Mouse (Mus musculus) kidney, postnatal 25 days (tissue): ENCODE results near the gene Rfx3.
A peak's percentile ranks its signal among the peaks of the same experiment; 100 is the strongest.

ENCODE experiments used
- DNase-seq, 2 experiments: peaks; one replicate each; pipeline ENCODE4 v3.0.0; 2021; ENCODE audit warnings: mixed read lengths in 2 of 2

The Rfx3 gene

GRCm38 (mm10) chr19:28010471-28011395, at the start of gene Rfx3:
TSS of gene Rfx3 (minus strand) at chr19:28011166.
- peak; percentile 49 to 75 for DNase-seq

DNA sequence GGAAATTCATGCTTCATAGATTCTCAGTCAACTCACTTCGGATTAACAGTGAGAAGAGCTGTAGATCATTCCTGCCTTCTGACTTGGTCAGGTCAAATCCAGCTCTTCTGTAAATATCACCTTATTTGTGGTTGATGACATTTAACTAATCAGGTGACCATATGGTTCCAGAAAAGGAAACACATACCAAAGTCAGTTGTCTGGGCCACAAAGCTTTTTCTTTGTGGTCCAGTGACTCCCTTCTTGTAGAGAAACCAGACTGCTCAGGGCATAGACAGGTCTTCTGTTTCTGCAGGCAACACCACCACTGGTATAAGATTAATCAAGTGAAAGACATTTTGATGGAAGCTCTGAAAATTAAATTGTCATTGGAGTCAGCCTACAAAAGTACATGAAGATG, 41.1 kb upstream of the Rfx3 start:
- DNase-seq, result no peak

DNA sequence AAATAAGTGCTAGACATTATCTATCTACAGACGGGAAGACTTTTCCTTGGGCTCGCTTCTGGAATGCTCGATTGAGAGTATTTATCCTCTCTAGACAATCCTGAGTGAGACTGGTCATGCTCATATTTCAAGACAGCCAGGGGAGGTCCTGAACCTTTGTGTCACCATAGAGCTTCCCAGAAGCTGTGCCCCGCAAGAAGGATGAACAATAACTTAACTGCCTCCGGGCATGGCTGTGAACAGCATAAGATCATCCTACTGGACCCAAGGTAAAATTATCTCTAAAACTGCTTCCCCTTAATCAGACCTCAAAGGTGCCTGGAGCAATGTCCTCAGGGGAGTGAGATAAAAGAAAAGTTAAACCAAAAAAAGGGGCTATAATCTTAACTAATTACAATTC, 40.6 kb upstream of the Rfx3 start:
- DNase-seq, result no peak

DNA sequence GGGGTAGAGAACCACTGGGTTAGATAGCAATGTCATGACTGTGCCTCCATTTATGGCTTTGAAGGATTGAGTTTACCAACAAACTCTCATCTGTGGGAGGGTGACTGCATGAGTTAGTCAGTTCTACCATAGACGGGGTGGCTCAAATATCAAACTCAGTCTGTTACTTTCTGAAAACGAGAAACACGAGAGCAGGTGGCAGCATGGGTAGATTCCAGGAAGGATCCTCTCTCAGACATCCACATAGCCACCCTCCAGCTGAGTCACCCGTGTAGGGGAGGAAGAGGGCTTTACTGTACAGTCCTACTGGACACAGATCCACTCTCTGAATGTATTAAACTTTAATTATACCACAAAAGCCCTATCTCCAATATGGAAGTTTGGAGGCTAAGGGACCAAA, 38.3 kb upstream of the Rfx3 start:
- DNase-seq, result no peak

- DNase-seq, result no peak
Observed at GRCm38 (mm10) chr19:28046806-28047205, 35.8 kb upstream of the Rfx3 start.

GRCm38 (mm10) chr19:28044950-28045349, 34.0 kb upstream of the Rfx3 start:
- DNase-seq, result no peak

GRCm38 (mm10) chr19:28011718-28012499, 943 bp upstream of the Rfx3 start:
- peak in 1 of 2 experiments; percentile 59 for DNase-seq

DNA sequence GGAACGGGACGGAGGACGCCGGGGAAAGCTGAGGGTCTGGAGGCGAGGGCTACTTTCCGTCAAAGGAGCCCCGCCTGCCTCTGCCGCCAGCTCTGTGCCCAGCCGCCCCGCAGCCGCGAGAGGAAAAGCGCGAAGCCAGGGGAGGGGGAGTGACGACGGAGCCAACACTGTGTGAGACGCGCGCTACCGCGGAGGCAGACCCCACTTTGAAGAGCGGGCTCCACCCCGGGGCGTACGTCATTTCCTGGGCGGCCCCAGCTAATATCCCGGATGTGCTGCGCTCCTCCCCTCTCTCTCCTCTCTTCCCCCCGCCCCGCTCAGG, 391 bp upstream of the Rfx3 start:
- DNase-seq, result peak; percentile 95 to 97

- peak; percentile 14 to 35 for DNase-seq
Observed at GRCm38 (mm10) chr19:28009587-28010281, 1.2 kb downstream of the Rfx3 start.

DNA sequence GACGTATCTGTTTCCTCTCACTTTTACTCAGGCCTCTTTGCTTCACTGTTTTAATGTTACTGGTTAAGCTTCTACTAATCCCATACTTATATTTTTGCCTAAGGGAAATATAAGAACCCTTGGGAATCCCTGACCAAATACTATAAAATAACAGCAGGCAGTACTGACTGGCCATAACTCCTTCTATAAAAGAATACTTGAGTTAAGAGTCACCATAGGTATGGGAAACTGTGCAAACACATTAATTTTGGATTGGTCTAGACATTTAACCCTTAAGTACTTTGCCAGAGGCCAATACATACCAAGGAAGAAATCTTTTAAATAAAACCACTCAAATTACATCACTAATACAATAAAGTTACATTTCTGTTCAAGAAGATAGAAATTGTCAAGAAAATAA, 6.8 kb downstream of the Rfx3 start:
- no peak for DNase-seq

- DNase-seq, result no peak
Observed at GRCm38 (mm10) chr19:28003474-28003873, 7.5 kb downstream of the Rfx3 start.

GRCm38 (mm10) chr19:28002708-28003107, 8.3 kb downstream of the Rfx3 start:
- DNase-seq, result no peak

GRCm38 (mm10) chr19:27992800-27993199, 18.2 kb downstream of the Rfx3 start:
- DNase-seq, result no peak

DNA sequence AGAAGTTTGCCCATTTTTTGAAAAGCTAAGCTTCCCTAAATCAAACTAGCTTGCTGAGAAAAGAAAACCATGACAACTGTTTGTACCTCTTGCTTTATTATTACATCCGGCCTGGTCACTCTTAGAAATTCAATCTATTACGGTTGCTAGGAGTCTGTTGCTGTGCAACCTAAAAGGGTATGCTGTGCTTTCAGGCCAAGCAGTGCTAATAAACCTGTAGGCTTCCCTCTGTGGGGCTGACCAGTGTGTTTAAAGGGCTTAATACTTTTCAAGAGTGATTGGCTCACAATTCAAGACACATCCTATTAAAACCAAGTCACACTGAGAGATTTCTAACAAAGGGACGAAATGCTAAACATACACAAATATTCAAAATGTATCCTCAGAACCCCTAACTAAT, 22.2 kb downstream of the Rfx3 start:
- DNase-seq, result no peak

GRCm38 (mm10) chr19:27967590-27967989, 43.4 kb downstream of the Rfx3 start:
- no peak for DNase-seq

DNA sequence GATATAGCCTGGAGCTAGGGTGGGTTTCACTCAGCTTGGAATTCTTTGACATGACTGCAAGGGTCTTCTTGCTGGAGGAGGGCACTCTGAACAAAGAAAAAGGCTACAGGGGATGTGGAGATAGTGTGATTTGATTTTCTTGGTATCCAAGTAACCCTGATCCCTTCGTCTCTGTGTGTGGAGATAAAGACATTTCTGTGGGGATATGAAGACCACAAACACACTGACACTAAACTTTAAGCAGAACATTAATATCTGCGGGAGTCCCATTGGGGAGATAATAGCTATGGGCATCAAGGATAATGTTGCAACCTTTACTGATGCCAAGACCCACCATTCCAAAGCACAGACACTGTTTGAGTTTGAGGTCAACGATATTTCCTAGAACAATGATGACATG, 49.7 kb downstream of the Rfx3 start:
- no peak for DNase-seq

GRCm38 (mm10) chr19:27935453-27935852, 75.5 kb downstream of the Rfx3 start:
- no peak for DNase-seq

DNA sequence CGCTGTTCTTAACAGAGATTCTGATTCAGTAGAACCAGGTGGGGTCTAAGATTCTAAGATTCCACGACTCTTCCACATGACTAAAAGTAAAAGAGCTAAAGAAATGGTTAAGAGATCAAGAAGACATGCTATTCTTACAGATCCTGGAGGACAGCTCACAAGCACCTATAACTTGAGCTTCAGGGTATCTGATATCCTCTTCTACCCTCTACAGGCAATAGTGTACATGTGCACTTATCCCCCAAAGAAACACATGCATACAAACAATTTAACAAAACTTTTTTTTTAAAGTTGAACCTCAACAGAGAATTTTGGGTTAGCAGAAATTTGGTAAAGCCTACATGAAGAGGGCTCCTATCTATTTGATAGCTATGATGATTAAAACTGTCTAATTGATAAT, 79.8 kb downstream of the Rfx3 start:
- no peak for DNase-seq

GRCm38 (mm10) chr19:27926378-27926777, 84.6 kb downstream of the Rfx3 start:
- no peak for DNase-seq

DNA sequence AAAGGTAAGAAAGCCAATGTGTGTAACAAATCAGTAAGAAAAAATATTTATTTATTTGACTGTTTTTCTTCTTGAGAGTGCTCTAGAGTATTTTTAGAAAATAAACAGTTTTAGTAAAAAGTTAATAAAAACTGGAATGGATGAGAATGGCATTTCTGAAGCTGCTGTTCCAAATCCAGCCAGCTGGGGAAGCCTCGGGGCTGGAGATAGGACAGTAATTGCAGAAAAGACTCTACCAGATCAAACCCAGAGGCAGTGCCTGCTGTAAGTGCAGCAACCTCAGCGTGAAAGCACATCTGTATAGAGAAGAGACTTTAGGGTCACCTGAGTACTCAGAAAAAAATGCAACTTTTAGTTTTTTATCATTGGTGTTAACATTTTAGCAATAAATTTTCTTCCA, 91.9 kb downstream of the Rfx3 start:
- peak in 1 of 2 experiments; percentile 6 for DNase-seq

- DNase-seq, result no peak
Observed at GRCm38 (mm10) chr19:27916446-27916845, 94.5 kb downstream of the Rfx3 start.

GRCm38 (mm10) chr19:27906976-27907375, 104.0 kb downstream of the Rfx3 start:
- DNase-seq, result no peak

- no peak for DNase-seq
Observed at GRCm38 (mm10) chr19:27905976-27906375, 105.0 kb downstream of the Rfx3 start.
